Mouse (Mus musculus): ENCODE data around the gene Prkcz. TPM values are rescaled to one million over a fixed set of nuclear protein-coding genes. Genes with fewer than 3 reads are reported as not detected.

Prkcz gene
- polyA plus RNA-seq, 2 experiments = 0.99 to 1.7 TPM

DNA sequence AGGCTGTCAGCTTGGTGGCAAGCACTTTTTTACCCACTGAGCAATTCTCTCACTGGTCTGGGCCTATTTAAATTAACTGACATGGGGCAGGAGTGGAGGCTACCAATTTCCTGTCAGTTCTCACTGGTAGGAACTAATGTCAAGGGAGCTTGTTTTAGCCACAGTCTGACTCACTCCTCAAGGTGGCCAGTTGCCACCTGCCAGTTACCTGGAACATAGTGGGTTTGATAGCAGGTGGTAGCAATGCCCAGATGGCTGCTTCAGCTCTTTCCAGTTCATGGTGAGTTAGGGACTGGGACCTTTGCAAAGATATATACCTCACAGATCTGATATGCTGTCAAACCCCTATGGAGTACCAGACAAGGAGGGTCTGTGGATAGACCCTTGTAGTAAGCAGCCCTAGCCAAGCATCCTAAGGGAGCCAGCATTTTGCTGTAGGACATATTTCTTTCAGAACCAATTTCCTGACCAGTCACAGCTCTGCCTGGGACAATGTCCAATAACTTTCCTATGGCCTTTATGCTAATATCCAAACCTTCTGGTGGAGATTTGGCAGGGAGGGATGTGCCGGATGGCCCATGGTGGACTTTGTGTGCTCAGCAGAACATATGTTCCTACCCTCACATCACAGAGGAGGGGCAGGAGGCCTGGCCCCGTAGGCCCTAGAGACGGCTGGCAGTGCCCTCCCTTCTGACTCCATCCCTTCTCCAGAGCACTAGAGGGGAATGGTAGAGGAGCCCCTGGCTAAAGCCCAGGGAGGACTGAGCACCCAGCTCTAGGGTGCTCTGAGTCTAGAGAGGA is 96.4 kb downstream of the Prkcz start:
- WGBS (ENCODE audit: insufficient replicate concordance) = 62% methylated on average over 3 of the region's 3 CpGs

DNA sequence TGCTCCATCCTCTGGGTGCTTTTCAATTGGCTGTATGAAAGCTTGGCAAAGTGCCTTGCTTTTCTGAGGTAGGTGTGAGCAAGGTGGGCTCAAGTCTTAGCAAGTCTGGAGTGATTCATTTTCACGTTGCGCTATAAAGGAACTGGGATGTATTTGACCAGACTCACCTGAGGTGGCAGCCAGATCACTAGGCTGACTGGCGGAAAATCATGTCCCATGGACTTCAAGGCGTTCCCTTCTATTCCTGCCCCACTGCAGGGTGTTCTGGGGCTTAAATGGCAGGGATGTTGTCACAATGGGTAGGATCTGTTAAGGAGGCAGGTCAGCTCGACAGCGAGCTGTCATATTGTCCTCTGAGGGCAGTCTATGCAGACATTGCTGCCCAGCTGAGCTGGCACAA is 108.9 kb downstream of the Prkcz start:
- no peak for TF ChIP-seq CTCF (IDR thresholded peaks at IDR 0.05; ENCODE audit: low read depth)
- TF ChIP-seq EP300 (IDR thresholded peaks at IDR 0.05; ENCODE audit: low read depth) = no peak
- Histone ChIP-seq H3K36me3 (replicated peaks; ENCODE audit: control insufficient read depth, insufficient read depth, low read depth) (no peaks in the 10 kb centered on the region), H3K9me3 (ENCODE audit: control insufficient read depth, low read length) (no peaks in the 10 kb centered on the region), H3K4me3 (ENCODE audit: insufficient read depth in 1 of 2, low read depth in 2 of 2, low read length in 2 of 2) (no peak overlapping the region), H3K4me2 (ENCODE audit: low read depth) (no peak overlapping the region), H3K9ac (replicated peaks) (no peak overlapping the region), H3K27me3 (ENCODE audit: control insufficient read depth, insufficient read depth, low read length) (no peaks in the 10 kb centered on the region), H3K27ac (no peak overlapping the region), H3K4me1 (replicated peaks; ENCODE audit: control insufficient read depth in 2 of 2, insufficient read depth in 2 of 2, low read length in 1 of 2) (0 out of 4 replicates have a peak, but pooled peaks cover 0 to 10% of the 10 kb centered on the region in 2 experiments)
- DNase-seq (ENCODE audit: low read depth in 3 of 3, low spot score in 3 of 3) = no peak
- WGBS (ENCODE audit: insufficient replicate concordance) = 75% methylated on average over 6 of the region's 6 CpGs
- no peak for ATAC-seq (ENCODE audit: insufficient read depth)

More for the DNA sequence above, 96.4 kb downstream of the Prkcz start:
- TF ChIP-seq EP300 (IDR thresholded peaks at IDR 0.05; ENCODE audit: low read depth) (no peak), CTCF (IDR thresholded peaks at IDR 0.05; ENCODE audit: low read depth) (no peak)
- no peaks in the 10 kb centered on the region for H3K9me3 ChIP-seq (ENCODE audit: control insufficient read depth, low read length)
- no peak overlapping the region for H3K27ac ChIP-seq
- no peaks in the 10 kb centered on the region for H3K4me1 ChIP-seq (replicated peaks; ENCODE audit: control insufficient read depth in 2 of 2, insufficient read depth in 2 of 2, low read length in 1 of 2)
- DNase-seq (ENCODE audit: low read depth in 3 of 3, low spot score in 3 of 3) (no peak), ATAC-seq (ENCODE audit: insufficient read depth) (no peak)
- H3K4me2 ChIP-seq (ENCODE audit: low read depth) = no peak overlapping the region
- H3K9ac ChIP-seq (replicated peaks) = no peak overlapping the region
- H3K27me3 ChIP-seq (ENCODE audit: control insufficient read depth, insufficient read depth, low read length) = no peaks in the 10 kb centered on the region
- no peaks in the 10 kb centered on the region for H3K36me3 ChIP-seq (replicated peaks; ENCODE audit: control insufficient read depth, insufficient read depth, low read depth)
- H3K4me3 ChIP-seq (ENCODE audit: insufficient read depth in 1 of 2, low read depth in 2 of 2, low read length in 2 of 2) = no peak overlapping the region

DNA sequence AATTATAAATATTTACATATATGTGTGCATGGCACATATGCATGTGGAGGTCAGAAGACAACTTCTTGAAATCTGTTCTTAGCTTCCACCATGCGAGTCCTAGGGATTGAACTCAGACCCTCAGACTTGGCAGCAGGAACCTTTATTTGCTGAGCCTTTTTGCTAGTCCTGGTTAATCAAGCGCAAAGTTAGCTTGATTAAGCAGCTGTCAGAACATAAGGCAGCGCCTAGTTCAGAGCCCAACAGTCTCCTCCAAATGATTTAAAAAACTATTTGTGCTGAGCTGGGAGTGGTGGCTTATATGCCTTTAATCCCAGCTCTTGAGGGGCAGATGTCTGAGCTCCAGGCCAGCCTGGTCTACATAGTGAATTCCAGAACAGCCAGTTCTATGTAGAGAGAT is 110.0 kb downstream of the Prkcz start:
- DNase-seq (ENCODE audit: low read depth in 3 of 3, low spot score in 3 of 3) = no peak
- Histone ChIP-seq H3K9ac (replicated peaks) (no peak overlapping the region), H3K36me3 (replicated peaks; ENCODE audit: control insufficient read depth, insufficient read depth, low read depth) (no peaks in the 10 kb centered on the region), H3K4me1 (replicated peaks; ENCODE audit: control insufficient read depth in 2 of 2, insufficient read depth in 2 of 2, low read length in 1 of 2) (peaks cover 0 to 10% of the 10 kb centered on the region in 2 experiments; a peak in 1 of 4 replicates), H3K27ac (no peak overlapping the region), H3K4me2 (ENCODE audit: low read depth) (peak overlapping the region; percentile 91), H3K4me3 (ENCODE audit: insufficient read depth in 1 of 2, low read depth in 2 of 2, low read length in 2 of 2) (no peak overlapping the region), H3K27me3 (ENCODE audit: control insufficient read depth, insufficient read depth, low read length) (no peaks in the 10 kb centered on the region), H3K9me3 (ENCODE audit: control insufficient read depth, low read length) (no peaks in the 10 kb centered on the region)
- no peak for ATAC-seq (ENCODE audit: insufficient read depth)
- no peak for TF ChIP-seq CTCF (IDR thresholded peaks at IDR 0.05; ENCODE audit: low read depth)
- no peak for TF ChIP-seq EP300 (IDR thresholded peaks at IDR 0.05; ENCODE audit: low read depth)
- 75% methylated on average over 3 of the region's 3 CpGs for WGBS (ENCODE audit: insufficient replicate concordance)

DNA sequence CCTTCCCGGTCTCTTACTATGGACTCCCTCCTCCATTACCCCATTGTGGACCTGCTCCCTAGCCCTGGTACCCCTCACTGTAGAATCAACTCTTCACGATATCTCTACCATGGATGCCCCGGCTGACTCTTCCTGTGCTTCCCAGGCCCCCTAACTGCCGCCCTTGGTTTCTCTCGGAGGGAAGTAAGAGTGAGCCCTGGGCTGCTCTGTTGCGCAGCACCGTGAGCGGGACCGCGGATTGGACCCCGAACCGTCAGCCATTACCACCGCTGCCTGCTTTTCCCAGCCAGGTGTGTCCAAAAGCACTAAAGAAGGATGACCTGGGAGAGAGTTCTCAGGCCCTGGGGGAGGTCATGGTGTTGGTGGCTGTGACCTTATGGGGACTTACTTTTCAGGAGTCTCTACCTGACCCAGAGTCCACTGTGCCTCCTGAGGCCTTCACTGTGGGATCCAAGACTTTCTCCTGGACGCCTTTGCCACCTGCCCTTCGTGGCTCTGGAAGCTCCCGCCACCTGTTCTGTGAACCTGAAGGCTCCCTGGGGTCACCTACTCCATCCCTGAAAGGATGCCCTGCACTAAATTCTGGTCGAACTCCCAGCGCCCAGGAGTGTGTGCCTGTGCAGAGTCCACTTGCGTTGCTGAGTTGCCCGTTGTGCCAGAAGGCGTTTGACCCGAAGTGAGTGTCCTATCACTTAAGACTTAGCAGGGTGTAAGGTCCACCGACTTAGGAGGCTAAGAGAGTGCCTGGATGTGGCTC is 110.6 kb downstream of the Prkcz start:
- no peak for DNase-seq (ENCODE audit: low read depth in 3 of 3, low spot score in 3 of 3)
- Histone ChIP-seq H3K4me2 (ENCODE audit: low read depth) (peak overlapping the region; percentile 91), H3K27ac (no peak overlapping the region), H3K4me1 (replicated peaks; ENCODE audit: control insufficient read depth in 2 of 2, insufficient read depth in 2 of 2, low read length in 1 of 2) (peaks cover 0 to 10% of the 10 kb centered on the region in 2 experiments; a peak in 1 of 4 replicates), H3K36me3 (replicated peaks; ENCODE audit: control insufficient read depth, insufficient read depth, low read depth) (no peaks in the 10 kb centered on the region), H3K4me3 (ENCODE audit: insufficient read depth in 1 of 2, low read depth in 2 of 2, low read length in 2 of 2) (peak overlapping the region; percentile 64 to 75), H3K9me3 (ENCODE audit: control insufficient read depth, low read length) (no peaks in the 10 kb centered on the region), H3K27me3 (ENCODE audit: control insufficient read depth, insufficient read depth, low read length) (no peaks in the 10 kb centered on the region), H3K9ac (replicated peaks) (peak overlapping the region; percentile 58)
- TF ChIP-seq CTCF (IDR thresholded peaks at IDR 0.05; ENCODE audit: low read depth) (no peak), EP300 (IDR thresholded peaks at IDR 0.05; ENCODE audit: low read depth) (no peak)
- peak; percentile 14; the same call in 1 of the 2 replicates for ATAC-seq (ENCODE audit: insufficient read depth)
- WGBS (ENCODE audit: insufficient replicate concordance) = 26% methylated on average over 23 of the region's 23 CpGs
